Mouse (Mus musculus) kidney, adult 2 months (tissue): ENCODE measurements around the gene Sh3rf3.

Source experiments
- CTCF ChIP-seq: fragments of 200-500 bp; conservative IDR thresholded peaks from 2 replicates; pipeline ENCODE4 v1.5.1; 2011; ENCODE audit warnings: low read depth, mild to moderate bottlenecking, control low read depth, low read length, moderate library complexity, mixed read lengths; ENCODE audit not compliant: insufficient read depth, insufficient read length
- POLR2A ChIP-seq: fragments of 200-500 bp; IDR thresholded peaks from one replicate; pipeline ENCODE4 v1.6.1; 2011; ENCODE audit warnings: low read depth, low read length, control low read depth

DNA sequence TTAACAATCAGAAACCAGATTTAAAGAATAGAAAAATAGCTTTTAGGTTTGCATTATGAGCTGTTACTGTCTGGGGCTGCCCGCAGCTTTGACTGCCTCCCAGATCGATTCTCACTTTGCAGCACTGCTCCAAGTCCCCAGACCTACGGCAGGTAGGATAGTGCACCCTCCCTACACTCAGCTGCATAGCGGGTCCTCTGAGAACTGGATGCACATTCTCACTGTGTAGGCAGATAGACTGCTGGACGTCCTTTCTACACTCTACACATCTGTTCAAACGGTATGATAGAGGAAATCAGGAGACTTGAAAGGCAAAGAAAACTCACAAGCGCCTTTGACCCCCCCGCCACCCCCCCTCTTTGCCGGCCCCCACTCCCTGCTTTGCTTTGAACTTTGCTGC, 42.7 kb downstream of the Sh3rf3 start:
- TF ChIP-seq CTCF (no peak), POLR2A (no peak)
